Mouse (Mus musculus): ENCODE data around the gene Abcb9. TPM values are rescaled to one million over a fixed set of nuclear protein-coding genes. Genes with fewer than 3 reads are reported as not detected.

The Abcb9 gene
- polyA plus RNA-seq, 1 experiment from 2014 or later = 0.20 TPM

DNA sequence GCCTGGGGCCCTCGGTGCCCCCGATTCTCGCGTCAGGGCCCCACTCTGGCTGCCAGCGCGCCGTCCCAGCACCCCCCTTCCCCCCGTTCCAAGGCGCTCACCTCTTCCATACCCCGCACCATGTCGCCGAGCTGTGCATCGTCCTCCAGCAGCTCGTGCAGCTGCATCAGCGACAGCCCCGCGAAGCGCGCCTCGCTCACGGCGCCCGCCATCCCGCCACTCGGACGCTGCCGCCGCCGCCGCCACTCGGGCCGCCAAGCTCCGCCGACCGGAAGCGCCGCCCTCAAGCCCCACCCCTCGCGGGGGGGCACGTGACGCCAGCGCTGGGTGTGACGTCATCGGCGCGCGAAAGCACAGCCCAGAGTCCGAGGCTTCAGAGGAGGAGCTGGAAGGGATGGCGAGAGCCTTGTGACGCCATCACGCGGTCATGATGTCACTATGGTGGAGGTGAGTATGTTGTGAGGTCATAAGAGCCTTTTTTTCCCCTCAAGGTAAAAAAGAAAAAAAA, 63.5 kb downstream of the Abcb9 start, which contains the start of gene Vps37b:
Gene Vps37b (minus strand): TSS at position 270 of the 508 bp plus-strand sequence.
- peak; percentile 97 for DNase-seq (ENCODE audit: low spot score)

DNA sequence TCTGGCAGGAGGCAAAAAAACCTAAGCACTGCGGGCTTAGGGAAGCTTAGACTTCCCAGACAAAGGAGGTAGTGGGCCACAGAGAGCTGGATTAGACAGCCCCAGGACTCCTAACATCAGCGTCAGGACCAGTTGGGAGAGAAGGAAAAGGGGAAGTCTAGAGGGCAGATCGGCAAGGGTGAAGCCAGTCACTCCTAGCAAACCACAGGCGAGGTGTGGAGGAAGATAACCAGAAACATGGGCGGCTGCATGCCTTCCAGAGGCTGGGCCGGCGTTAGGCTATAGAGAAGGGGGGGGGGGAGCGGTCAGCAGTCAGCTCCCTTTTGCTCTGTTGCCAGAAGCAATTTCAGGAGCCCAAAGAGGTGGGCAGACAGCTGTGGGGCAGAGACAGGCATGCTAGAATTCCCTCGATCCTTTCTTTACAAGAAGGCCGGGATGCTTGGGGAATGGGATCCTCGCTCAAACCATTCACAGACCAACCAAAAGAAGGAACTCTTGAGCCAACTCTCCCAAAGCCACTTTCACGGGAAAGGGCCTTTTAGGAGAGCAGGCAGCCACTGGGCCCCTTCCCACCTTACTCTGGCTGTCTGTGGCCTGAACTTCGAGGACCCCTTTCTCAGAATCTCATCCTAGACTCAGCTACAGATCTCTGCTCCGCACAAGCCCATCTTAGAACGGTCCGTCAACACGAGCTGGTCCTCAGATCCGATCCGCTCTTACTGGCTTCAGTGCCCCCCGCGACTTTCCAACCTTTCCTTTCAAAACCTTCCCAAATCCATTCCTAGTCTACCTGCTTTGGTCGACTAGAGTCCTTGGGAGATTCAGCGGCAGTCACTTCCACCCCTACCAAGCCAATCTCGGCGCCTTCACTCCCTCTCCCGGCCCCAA, 64.3 kb downstream of the Abcb9 start:
- no peak; the same call in 1 of the 2 replicates for ATAC-seq (ENCODE audit: insufficient number of reproducible peaks, low FRiP score, low TSS enrichment, low read depth)
- H3K4me1 ChIP-seq (ENCODE audit: control insufficient read depth, insufficient read depth, low read length) = peaks cover 12% of the 10 kb centered on the region; the same call in 1 of the 2 replicates
- 0 out of 2 replicates have a peak, but pooled peaks cover 3% of the 10 kb centered on the region for H3K36me3 ChIP-seq (ENCODE audit: control insufficient read depth, insufficient read depth, low read length)
- H3K4me2 ChIP-seq (ENCODE audit: low read depth, severe bottlenecking) = peak overlapping the region; percentile 90
- H3K9ac ChIP-seq (ENCODE audit: low read length) = peak overlapping the region; percentile 91
- H3K4me3 ChIP-seq (ENCODE audit: low read depth, low read length) = peak overlapping the region; percentile 93
- peak; percentile 55 for DNase-seq (ENCODE audit: low spot score)
- no peaks in the 10 kb centered on the region for H3K27me3 ChIP-seq (ENCODE audit: control insufficient read depth, insufficient read depth, low read length)
- 2% methylated on average over 26 of the region's 26 CpGs for WGBS
- no peaks in the 10 kb centered on the region for H3K9me3 ChIP-seq (ENCODE audit: control insufficient read depth, low read length)
- H3K27ac ChIP-seq (replicated peaks; ENCODE audit: low read depth, low read length) = peak overlapping the region; percentile 80

More for the DNA sequence above, 63.5 kb downstream of the Abcb9 start, which contains the start of gene Vps37b:
- peak; percentile 62; the same call in 1 of the 2 replicates for ATAC-seq (ENCODE audit: insufficient number of reproducible peaks, low FRiP score, low TSS enrichment, low read depth)
- Histone ChIP-seq H3K27ac (replicated peaks; ENCODE audit: low read depth, low read length) (peak within 1 kb of the TSS; percentile 80), H3K4me2 (ENCODE audit: low read depth, severe bottlenecking) (peak within 1 kb of the TSS; percentile 90), H3K4me3 (ENCODE audit: low read depth, low read length) (peak within 1 kb of the TSS; percentile 93), H3K27me3 (ENCODE audit: control insufficient read depth, insufficient read depth, low read length) (no peaks in the 10 kb centered on the region), H3K9ac (ENCODE audit: low read length) (peak within 1 kb of the TSS; percentile 91), H3K36me3 (ENCODE audit: control insufficient read depth, insufficient read depth, low read length) (0 out of 2 replicates have a peak, but pooled peaks cover 3% of the 10 kb centered on the region), H3K4me1 (ENCODE audit: control insufficient read depth, insufficient read depth, low read length) (peaks cover 12% of the 10 kb centered on the region; the same call in 1 of the 2 replicates), H3K9me3 (ENCODE audit: control insufficient read depth, low read length) (no peaks in the 10 kb centered on the region)
- under 1% methylated on average over 52 of the region's 52 CpGs for WGBS

DNA sequence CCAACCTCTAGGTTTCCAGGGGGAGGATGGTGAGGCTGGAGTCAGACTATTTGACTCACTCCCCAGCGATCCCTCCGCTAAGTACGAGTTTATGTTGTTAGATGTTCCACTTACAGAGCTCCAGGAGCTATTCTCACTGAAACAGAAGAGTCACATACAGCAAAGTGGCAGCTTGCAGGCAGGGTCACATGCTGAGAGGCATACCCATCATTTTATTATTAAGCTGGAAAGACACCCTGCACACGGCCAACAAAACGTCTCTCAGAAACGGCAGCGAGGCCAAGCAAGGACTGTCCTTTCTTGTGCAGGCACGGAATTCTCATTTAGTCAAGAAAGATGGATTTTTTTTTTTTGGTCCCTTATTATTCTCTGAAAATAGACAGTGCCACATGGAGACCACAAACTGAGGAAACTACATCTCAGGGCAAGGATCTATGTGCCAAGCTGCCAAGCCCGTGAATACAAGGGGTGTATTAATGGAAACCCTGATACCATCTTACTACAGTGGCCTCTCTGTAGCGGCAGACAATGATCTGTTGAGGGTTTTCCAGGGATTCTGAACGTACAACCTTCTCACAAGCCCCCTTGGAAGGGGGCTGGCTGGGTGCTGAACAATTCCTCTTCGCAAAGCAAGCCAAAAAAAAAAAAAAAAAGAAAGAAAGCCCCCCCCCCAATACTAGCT, 65.1 kb downstream of the Abcb9 start:
- no peak overlapping the region for H3K27ac ChIP-seq (replicated peaks; ENCODE audit: low read depth, low read length)

DNA sequence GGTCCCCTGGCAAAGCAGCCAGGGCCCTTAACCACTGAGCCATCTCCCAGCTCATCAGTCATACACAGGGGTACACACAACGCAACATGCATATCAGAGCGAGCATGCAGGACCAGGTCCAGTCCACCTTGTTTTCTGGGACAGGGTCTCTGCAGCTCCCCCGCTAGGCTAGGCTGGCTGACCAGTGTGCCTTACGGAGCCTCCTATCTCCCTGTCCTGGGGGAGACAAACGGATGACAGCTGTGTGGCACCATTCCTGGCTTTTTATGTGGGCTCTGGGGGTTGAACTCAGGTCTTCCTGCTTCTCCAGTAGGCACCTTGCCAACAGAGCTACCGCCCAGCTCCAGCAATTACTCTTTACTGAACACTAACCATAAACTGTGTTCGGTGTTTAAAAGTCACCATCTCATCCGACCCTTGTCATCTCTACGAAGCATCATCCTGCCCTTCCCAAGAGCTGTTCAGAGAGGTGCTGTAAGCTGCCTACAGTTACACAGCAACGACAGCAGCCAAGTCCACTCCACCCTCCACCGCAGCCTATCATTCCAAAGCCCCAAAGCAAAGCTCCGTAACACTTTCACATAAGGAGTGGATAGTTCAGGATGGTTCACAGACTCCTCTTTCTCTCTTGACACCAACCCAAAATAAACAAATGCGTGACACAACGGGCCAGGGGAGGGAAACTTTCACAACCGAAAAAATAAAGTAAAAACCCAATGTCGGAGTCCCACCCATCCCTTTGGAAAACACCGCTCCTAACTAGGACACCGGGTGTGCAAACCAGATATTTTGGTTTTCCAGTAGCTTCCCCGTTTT, 66.2 kb downstream of the Abcb9 start:
- 95% methylated on average over 19 of the region's 19 CpGs for WGBS
- Histone ChIP-seq H3K4me1 (ENCODE audit: control insufficient read depth, insufficient read depth, low read length) (peaks cover 12% of the 10 kb centered on the region; the same call in 1 of the 2 replicates), H3K9ac (ENCODE audit: low read length) (no peak overlapping the region), H3K9me3 (ENCODE audit: control insufficient read depth, low read length) (no peaks in the 10 kb centered on the region), H3K36me3 (ENCODE audit: control insufficient read depth, insufficient read depth, low read length) (0 out of 2 replicates have a peak, but pooled peaks cover 4% of the 10 kb centered on the region), H3K27ac (replicated peaks; ENCODE audit: low read depth, low read length) (no peak overlapping the region), H3K4me3 (ENCODE audit: low read depth, low read length) (no peak overlapping the region), H3K27me3 (ENCODE audit: control insufficient read depth, insufficient read depth, low read length) (no peaks in the 10 kb centered on the region), H3K4me2 (ENCODE audit: low read depth, severe bottlenecking) (no peak overlapping the region)
- no peak for DNase-seq (ENCODE audit: low spot score)
- ATAC-seq (ENCODE audit: insufficient number of reproducible peaks, low FRiP score, low TSS enrichment, low read depth) = no peak

More for the DNA sequence above, 65.1 kb downstream of the Abcb9 start:
- Histone ChIP-seq H3K9me3 (ENCODE audit: control insufficient read depth, low read length) (no peaks in the 10 kb centered on the region), H3K4me3 (ENCODE audit: low read depth, low read length) (peak overlapping the region; percentile 93), H3K4me1 (ENCODE audit: control insufficient read depth, insufficient read depth, low read length) (peaks cover 12% of the 10 kb centered on the region; the same call in 1 of the 2 replicates), H3K4me2 (ENCODE audit: low read depth, severe bottlenecking) (peak overlapping the region; percentile 90), H3K36me3 (ENCODE audit: control insufficient read depth, insufficient read depth, low read length) (0 out of 2 replicates have a peak, but pooled peaks cover 4% of the 10 kb centered on the region), H3K27me3 (ENCODE audit: control insufficient read depth, insufficient read depth, low read length) (no peaks in the 10 kb centered on the region), H3K9ac (ENCODE audit: low read length) (peak overlapping the region; percentile 91)
- 70% methylated on average over 12 of the region's 12 CpGs for whole genome bisulfite sequencing
- no peak for ATAC-seq (ENCODE audit: insufficient number of reproducible peaks, low FRiP score, low TSS enrichment, low read depth)
- no peak for DNase-seq (ENCODE audit: low spot score)

DNA sequence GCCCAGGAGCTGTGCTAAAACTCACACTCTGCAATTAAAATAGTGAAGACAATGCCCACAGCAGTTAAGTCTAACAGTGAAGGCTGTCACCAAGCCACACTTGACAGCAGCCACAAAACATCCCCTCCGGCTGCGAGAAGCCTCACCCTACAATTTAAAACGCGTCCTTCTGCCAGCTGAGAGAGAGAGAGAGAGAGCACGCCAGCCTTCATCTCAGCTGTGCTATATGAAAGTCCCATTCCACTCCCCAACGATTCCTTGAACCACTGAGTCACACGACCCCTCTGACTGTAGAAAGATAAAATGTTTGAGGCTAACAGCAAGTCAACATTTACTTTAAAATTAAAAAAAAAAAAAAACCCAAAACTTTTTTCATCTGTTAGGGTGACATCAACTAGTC, 66.9 kb downstream of the Abcb9 start:
- Histone ChIP-seq H3K4me2 (ENCODE audit: low read depth, severe bottlenecking) (no peak overlapping the region), H3K9ac (ENCODE audit: low read length) (no peak overlapping the region), H3K9me3 (ENCODE audit: control insufficient read depth, low read length) (no peaks in the 10 kb centered on the region), H3K4me3 (ENCODE audit: low read depth, low read length) (no peak overlapping the region), H3K27me3 (ENCODE audit: control insufficient read depth, insufficient read depth, low read length) (no peaks in the 10 kb centered on the region), H3K4me1 (ENCODE audit: control insufficient read depth, insufficient read depth, low read length) (peaks cover 15% of the 10 kb centered on the region; the same call in 1 of the 2 replicates), H3K27ac (replicated peaks; ENCODE audit: low read depth, low read length) (no peak overlapping the region), H3K36me3 (ENCODE audit: control insufficient read depth, insufficient read depth, low read length) (0 out of 2 replicates have a peak, but pooled peaks cover 4% of the 10 kb centered on the region)
- DNase-seq (ENCODE audit: low spot score) (no peak), ATAC-seq (ENCODE audit: insufficient number of reproducible peaks, low FRiP score, low TSS enrichment, low read depth) (no peak)
- WGBS = 77% methylated on average over 7 of the region's 7 CpGs

DNA sequence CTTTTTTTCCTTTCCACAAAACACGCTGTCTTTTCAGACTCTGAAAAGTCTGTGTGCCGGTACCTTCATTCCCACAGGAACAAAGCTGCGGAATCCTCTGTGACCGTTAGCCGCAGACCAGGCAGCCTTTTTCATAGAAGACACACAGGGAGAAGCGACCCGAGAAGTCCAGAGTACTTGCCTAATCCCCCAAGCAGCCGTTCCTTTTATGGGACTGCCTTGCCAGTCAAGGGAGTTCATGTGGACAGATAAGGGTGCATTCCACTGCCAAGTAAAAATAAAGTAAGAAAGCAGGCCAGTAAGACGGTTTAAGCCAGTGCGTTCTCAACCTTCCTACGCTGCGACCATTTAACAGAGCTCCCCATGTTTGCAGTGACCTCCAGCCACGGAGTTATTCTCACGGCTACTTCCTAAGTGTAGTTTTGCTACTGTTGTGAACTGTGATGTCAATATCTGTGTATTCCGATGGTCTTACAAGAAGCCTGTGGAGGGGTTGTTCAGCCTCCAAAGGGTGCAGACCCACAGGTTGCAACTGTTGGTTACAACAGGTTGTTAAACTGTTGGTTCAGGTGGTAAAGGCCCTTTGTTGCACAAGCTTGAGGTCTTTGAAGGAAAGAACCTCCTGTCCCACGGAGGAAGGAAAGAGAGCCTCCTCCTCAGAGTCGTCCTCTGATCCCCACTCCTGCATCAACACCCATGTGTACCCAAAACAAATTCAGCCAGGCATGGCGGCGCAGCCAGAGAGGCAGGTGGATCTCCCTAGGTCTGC, 67.7 kb downstream of the Abcb9 start:
- DNase-seq (ENCODE audit: low spot score) = no peak
- H3K9me3 ChIP-seq (ENCODE audit: control insufficient read depth, low read length) = no peaks in the 10 kb centered on the region
- no peaks in the 10 kb centered on the region for H3K27me3 ChIP-seq (ENCODE audit: control insufficient read depth, insufficient read depth, low read length)
- peaks cover 15% of the 10 kb centered on the region; the same call in 1 of the 2 replicates for H3K4me1 ChIP-seq (ENCODE audit: control insufficient read depth, insufficient read depth, low read length)
- H3K4me2 ChIP-seq (ENCODE audit: low read depth, severe bottlenecking) = no peak overlapping the region
- H3K9ac ChIP-seq (ENCODE audit: low read length) = no peak overlapping the region
- 85% methylated on average over 19 of the region's 19 CpGs for WGBS
- H3K27ac ChIP-seq (replicated peaks; ENCODE audit: low read depth, low read length) = no peak overlapping the region
- H3K4me3 ChIP-seq (ENCODE audit: low read depth, low read length) = no peak overlapping the region
- ATAC-seq (ENCODE audit: insufficient number of reproducible peaks, low FRiP score, low TSS enrichment, low read depth) = no peak
- 0 out of 2 replicates have a peak, but pooled peaks cover 4% of the 10 kb centered on the region for H3K36me3 ChIP-seq (ENCODE audit: control insufficient read depth, insufficient read depth, low read length)

DNA sequence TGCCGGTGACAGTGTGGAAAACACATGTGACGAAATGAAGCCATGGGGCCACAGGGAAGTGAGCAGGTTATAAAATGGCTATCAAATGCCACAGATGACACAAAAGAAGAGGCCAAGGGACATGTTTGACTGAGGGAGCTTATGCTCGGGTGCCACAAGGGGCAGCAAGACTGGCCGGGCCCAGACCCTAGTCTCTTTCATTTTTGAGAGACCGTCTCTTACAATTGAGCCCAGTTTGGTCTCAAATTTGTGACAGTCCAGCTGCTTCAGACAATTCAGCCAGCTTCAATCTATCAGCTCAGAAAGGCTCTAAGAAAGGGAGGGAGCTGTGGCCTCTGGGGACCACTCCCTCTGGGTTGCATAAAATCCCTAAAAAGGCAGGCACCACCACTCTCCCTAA, 69.0 kb downstream of the Abcb9 start:
- Histone ChIP-seq H3K4me3 (ENCODE audit: low read depth, low read length) (no peak overlapping the region), H3K4me1 (ENCODE audit: control insufficient read depth, insufficient read depth, low read length) (peaks cover 15% of the 10 kb centered on the region; the same call in 1 of the 2 replicates), H3K27ac (replicated peaks; ENCODE audit: low read depth, low read length) (no peak overlapping the region), H3K27me3 (ENCODE audit: control insufficient read depth, insufficient read depth, low read length) (no peaks in the 10 kb centered on the region), H3K9ac (ENCODE audit: low read length) (no peak overlapping the region), H3K36me3 (ENCODE audit: control insufficient read depth, insufficient read depth, low read length) (0 out of 2 replicates have a peak, but pooled peaks cover 4% of the 10 kb centered on the region), H3K4me2 (ENCODE audit: low read depth, severe bottlenecking) (no peak overlapping the region), H3K9me3 (ENCODE audit: control insufficient read depth, low read length) (no peaks in the 10 kb centered on the region)
- no peak for DNase-seq (ENCODE audit: low spot score)
- WGBS = 94% methylated on average over 5 of the region's 5 CpGs
- no peak for ATAC-seq (ENCODE audit: insufficient number of reproducible peaks, low FRiP score, low TSS enrichment, low read depth)

Measured in limb, embryonic 11.5 days (tissue).